Mouse (Mus musculus): Measurements from ENCODE around the gene Klhdc7b. TPM values are rescaled to one million over a fixed set of nuclear protein-coding genes. Genes with fewer than 3 reads are reported as not detected.

Gene Klhdc7b
- total and polyA plus RNA-seq, 3 experiments: not detected

DNA sequence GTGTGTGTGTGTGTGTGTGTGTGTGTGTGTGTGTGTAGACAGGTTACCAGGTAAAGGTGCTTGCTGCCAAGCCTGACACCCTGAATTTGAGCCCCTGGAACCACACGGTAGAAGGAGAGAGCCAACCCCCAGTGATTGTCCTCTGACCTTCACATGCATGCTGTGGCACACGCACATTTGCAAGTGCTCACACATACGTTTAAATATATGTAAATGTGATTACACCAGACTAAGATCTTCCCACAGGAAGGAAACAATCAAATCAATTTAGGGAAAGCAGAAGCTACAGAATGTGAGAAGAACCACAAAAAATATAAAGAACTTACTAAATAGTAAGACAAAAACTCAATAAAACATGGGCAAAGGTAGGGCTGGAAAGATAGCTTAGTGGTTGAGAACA, 44.6 kb upstream of the Klhdc7b start:
- Histone ChIP-seq H3K4me1 (ENCODE audit: control insufficient read depth in 1 of 2, insufficient read depth in 2 of 2) (peaks cover 4 to 11% of the 10 kb centered on the region in 2 experiments), H3K27me3 (replicated peaks) (no peaks in the 10 kb centered on the region), H3K9me3 (replicated peaks; ENCODE audit: low read length) (no peaks in the 10 kb centered on the region), H3K27ac (ENCODE audit: insufficient read depth, low read depth) (no peak overlapping the region), H3K79me2 (replicated peaks; ENCODE audit: control insufficient read depth, extremely low read depth, insufficient read depth, poor library complexity, severe bottlenecking) (no peaks in the 10 kb centered on the region), H3K4me3 (replicated peaks in 1 of 3; ENCODE audit: low read depth in 2 of 3, low read length in 2 of 3, poor library complexity in 1 of 3) (no peak overlapping the region), H3K9ac (ENCODE audit: insufficient read depth, low read depth) (no peak overlapping the region), H3K36me3 (replicated peaks in 1 of 2; ENCODE audit: control insufficient read depth in 1 of 2, insufficient read depth in 1 of 2, low read length in 1 of 2) (no peaks in the 10 kb centered on the region), H3K4me2 (ENCODE audit: insufficient read depth, low read depth, poor library complexity, severe bottlenecking) (no peak overlapping the region)
- dilution Hi-C loops (cut with MboI; ENCODE audit: extremely low pct_ligation_motif_present, extremely low pct_unique_long_range_greater_than_20kb, low sequenced_read_pairs) (no loop called here), in situ Hi-C loops (cut with MboI; ENCODE audit: low pct_ligation_motif_present, low pct_unique_long_range_greater_than_20kb, low sequenced_read_pairs) (no loop called here)
- no peak for TF ChIP-seq POLR2AphosphoS2 (IDR thresholded peaks at IDR 0.05; ENCODE audit: low read depth, low read length)
- TF ChIP-seq NRF1 (IDR thresholded peaks at IDR 0.05; ENCODE audit: low read depth, low read length): no peak
- no peak for TF ChIP-seq ELF1 (IDR thresholded peaks at IDR 0.05; ENCODE audit: low read depth, low read length)
- TF ChIP-seq USF1 (IDR thresholded peaks at IDR 0.05; ENCODE audit: low read depth, low read length): no peak
- no peak for TF ChIP-seq NELFE (IDR thresholded peaks at IDR 0.05; ENCODE audit: low read depth, low read length)
- no peak for TF ChIP-seq ETS1 (conservative IDR thresholded peaks at IDR 0.05; ENCODE audit: low read depth, low read length)
- no peak for TF ChIP-seq MXI1 (IDR thresholded peaks at IDR 0.05; ENCODE audit: low read depth, low read length)
- TF ChIP-seq CHD2 (IDR thresholded peaks at IDR 0.05; ENCODE audit: low read length): no peak
- TF ChIP-seq MAZ (IDR thresholded peaks at IDR 0.05; ENCODE audit: low read depth, low read length): no peak
- no peak for TF ChIP-seq USF2 (conservative IDR thresholded peaks at IDR 0.05; ENCODE audit: low read depth, low read length)
- no peak for TF ChIP-seq MEF2A (IDR thresholded peaks at IDR 0.05; ENCODE audit: borderline replicate concordance, low read depth, low read length)
- no peak for TF ChIP-seq BHLHE40 (IDR thresholded peaks at IDR 0.05; ENCODE audit: low read depth, low read length)
- DNase-seq (ENCODE audit: extremely low read depth): no peak

DNA sequence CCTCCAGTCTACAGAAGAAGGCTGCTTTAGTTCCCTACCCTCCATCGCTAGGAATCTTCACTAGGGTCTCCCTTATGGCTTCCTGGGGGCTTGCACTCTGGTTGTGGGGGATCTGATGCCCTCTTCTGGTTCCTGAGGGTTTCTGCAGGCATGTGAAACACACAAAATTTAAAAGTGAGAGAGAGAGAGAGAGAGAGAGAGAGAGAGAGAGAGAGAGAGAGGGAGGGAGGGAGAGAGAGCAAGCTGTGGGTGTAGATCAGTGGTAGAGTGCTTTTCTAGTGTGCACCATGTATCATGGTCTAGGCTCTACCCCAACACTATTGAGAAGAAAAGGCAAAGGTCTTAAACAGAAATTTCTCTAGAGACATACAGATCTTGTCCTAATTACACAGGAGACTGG, 43.0 kb upstream of the Klhdc7b start:
- Histone ChIP-seq H3K9me3 (replicated peaks; ENCODE audit: low read length) (no peaks in the 10 kb centered on the region), H3K9ac (ENCODE audit: insufficient read depth, low read depth) (no peak overlapping the region), H3K36me3 (replicated peaks in 1 of 2; ENCODE audit: control insufficient read depth in 1 of 2, insufficient read depth in 1 of 2, low read length in 1 of 2) (no peaks in the 10 kb centered on the region), H3K27ac (ENCODE audit: insufficient read depth, low read depth) (no peak overlapping the region), H3K79me2 (replicated peaks; ENCODE audit: control insufficient read depth, extremely low read depth, insufficient read depth, poor library complexity, severe bottlenecking) (no peaks in the 10 kb centered on the region), H3K4me1 (ENCODE audit: control insufficient read depth in 1 of 2, insufficient read depth in 2 of 2) (peaks cover 4 to 11% of the 10 kb centered on the region in 2 experiments), H3K27me3 (replicated peaks) (no peaks in the 10 kb centered on the region), H3K4me2 (ENCODE audit: insufficient read depth, low read depth, poor library complexity, severe bottlenecking) (no peak overlapping the region), H3K4me3 (replicated peaks in 1 of 3; ENCODE audit: low read depth in 2 of 3, low read length in 2 of 3, poor library complexity in 1 of 3) (no peak overlapping the region)
- no peak for DNase-seq (ENCODE audit: extremely low read depth)
- dilution Hi-C loops (cut with MboI; ENCODE audit: extremely low pct_ligation_motif_present, extremely low pct_unique_long_range_greater_than_20kb, low sequenced_read_pairs): no loop called here
- TF ChIP-seq JUND (conservative IDR thresholded peaks at IDR 0.05; ENCODE audit: low read depth, low read length) (0 out of 2 replicates have a peak, but pooled peaks have one; percentile 27), EP300 (IDR thresholded peaks at IDR 0.05; ENCODE audit: low read length) (no peak), MXI1 (IDR thresholded peaks at IDR 0.05; ENCODE audit: low read depth, low read length) (no peak), CTCF (conservative IDR thresholded peaks at IDR 0.05 in 1 of 2, IDR thresholded peaks at IDR 0.05 in 1 of 2; ENCODE audit: low read depth in 2 of 2, low read length in 2 of 2) (peak in 1 of 2 experiments; percentile 43; a peak in 2 of 4 replicates), MYC (IDR thresholded peaks at IDR 0.05; ENCODE audit: low read depth, low read length) (no peak), TCF12 (IDR thresholded peaks at IDR 0.05; ENCODE audit: low read depth, low read length) (no peak), SMC3 (IDR thresholded peaks at IDR 0.05; ENCODE audit: low read depth, low read length) (peak; percentile 11; the same call in 1 of the 2 replicates), ZKSCAN1 (IDR thresholded peaks at IDR 0.05; ENCODE audit: borderline replicate concordance, low read depth, low read length) (no peak), USF2 (conservative IDR thresholded peaks at IDR 0.05; ENCODE audit: low read depth, low read length) (no peak), TBP (conservative IDR thresholded peaks at IDR 0.05; ENCODE audit: low read depth, low read length) (no peak), RAD21 (IDR thresholded peaks at IDR 0.05; ENCODE audit: low read depth, low read length) (peak; percentile 14), ZC3H11A (IDR thresholded peaks at IDR 0.05; ENCODE audit: low read depth, low read length) (no peak), RCOR1 (conservative IDR thresholded peaks at IDR 0.05; ENCODE audit: low read depth, low read length) (no peak), USF1 (IDR thresholded peaks at IDR 0.05; ENCODE audit: low read depth, low read length) (no peak)
- in situ Hi-C loops (cut with MboI; ENCODE audit: low pct_ligation_motif_present, low pct_unique_long_range_greater_than_20kb, low sequenced_read_pairs): no loop called here
